ENCODE assay signal across 28 mouse cellular contexts in genomic region chr14:85835494-85835893, GRCm38 (mm10).
"Had no signal": no experiment of that assay in that cellular context is flagged by ENCODE, and none has a peak within 500 bp of the region (broad histone marks: within the 10 kb centered on the region; RNA-seq: fewer than 3 reads in every experiment).

No protein-coding gene starts in this region.

- H3K36me3 ChIP-seq: heart, embryonic 13.5 days; heart, embryonic 15.5 days; hindbrain, embryonic 10.5 days; hindbrain, embryonic 12.5 days; intestine, embryonic 15.5 days; limb, embryonic 13.5 days; liver, embryonic 13.5 days; liver, embryonic 15.5 days had no signal

- H3K4me3 ChIP-seq: gastrocnemius, adult 2 months; heart, embryonic 13.5 days; heart, embryonic 15.5 days; hindbrain, embryonic 10.5 days; hindbrain, embryonic 12.5 days; intestine, embryonic 15.5 days; layer of hippocampus, adult 2 months; left cerebral cortex, adult 2 months; limb, embryonic 13.5 days; liver, embryonic 13.5 days; liver, embryonic 15.5 days had no signal

- H3K4me1 ChIP-seq: heart, embryonic 13.5 days; heart, embryonic 15.5 days; hindbrain, embryonic 10.5 days; hindbrain, embryonic 12.5 days; intestine, embryonic 15.5 days; limb, embryonic 13.5 days; liver, embryonic 13.5 days; liver, embryonic 15.5 days had no signal

- DNase-seq: gastrocnemius, adult 2 months; gastrocnemius, postnatal 10 days; gastrocnemius, postnatal 25 days; heart, adult 18-20 months; heart, postnatal 14 days; heart, postnatal 4 days; kidney, adult 18-20 months; kidney, adult 8-10 months; kidney, postnatal 14 days; kidney, postnatal 36 days; liver; liver, embryonic 13.5 days; liver, postnatal 0 days had no signal

- H3K4me2 ChIP-seq: heart, embryonic 11.5 days; heart, embryonic 13.5 days; heart, embryonic 15.5 days; hindbrain, embryonic 12.5 days; hindbrain, embryonic 14.5 days; intestine, embryonic 15.5 days; limb, embryonic 13.5 days; liver, embryonic 11.5 days; liver, embryonic 13.5 days; liver, embryonic 15.5 days had no signal

- H3K9ac ChIP-seq: heart, embryonic 13.5 days; heart, embryonic 15.5 days; hindbrain, embryonic 12.5 days; hindbrain, embryonic 14.5 days; intestine, embryonic 15.5 days; limb, embryonic 13.5 days; liver, embryonic 13.5 days; liver, embryonic 15.5 days; liver, postnatal 0 days had no signal

- H3K27ac ChIP-seq: gastrocnemius, adult 2 months; heart, embryonic 13.5 days; heart, embryonic 15.5 days; hindbrain, embryonic 10.5 days; hindbrain, embryonic 12.5 days; hindbrain, embryonic 14.5 days; intestine, embryonic 15.5 days; layer of hippocampus, adult 2 months; left cerebral cortex, adult 2 months; limb, embryonic 13.5 days; liver, embryonic 13.5 days; liver, embryonic 15.5 days had no signal

- ATAC-seq: hindbrain, embryonic 16.5 days; inflammation-experienced regulatory T-cells, adult 6 months; intestine, embryonic 15.5 days; intestine, postnatal 0 days; liver, postnatal 0 days had no signal

- H3K9me3 ChIP-seq: heart, embryonic 13.5 days; heart, embryonic 15.5 days; hindbrain, embryonic 10.5 days; hindbrain, embryonic 12.5 days; intestine, embryonic 15.5 days; limb, embryonic 13.5 days; liver, embryonic 13.5 days; liver, embryonic 15.5 days had no signal

- H3K27me3 ChIP-seq: heart, embryonic 13.5 days; heart, embryonic 15.5 days; hindbrain, embryonic 12.5 days; intestine, embryonic 15.5 days; limb, embryonic 13.5 days; liver, embryonic 13.5 days; liver, embryonic 15.5 days had no signal
